Mouse (Mus musculus) bone marrow, adult 2 months (tissue): Measurements from ENCODE around the gene Gpr18.

ENCODE experiments used
- CTCF ChIP-seq: fragments of 200-500 bp; IDR thresholded peaks from 2 replicates; pipeline ENCODE4 v1.5.1; 2011; ENCODE audit warnings: low read length, control low read depth; ENCODE audit not compliant: control insufficient read depth, insufficient read depth
- POLR2A ChIP-seq: fragments of 200-500 bp; IDR thresholded peaks from 2 replicates; pipeline ENCODE4 v1.6.1; 2011; ENCODE audit warnings: low read depth, mild to moderate bottlenecking, control low read depth, low read length, borderline replicate concordance; ENCODE audit not compliant: control insufficient read depth

- TF ChIP-seq CTCF (no peak), POLR2A (no peak)
These were observed 11.3 kb upstream of the Gpr18 start for GRCm38 (mm10) chr14:121926901-121927300.
